Mouse (Mus musculus) small intestine, adult 2 months (tissue): ENCODE data around the gene Slc38a1. TPM values are rescaled to one million over a fixed set of nuclear protein-coding genes. Genes with fewer than 3 reads are reported as not detected.

ENCODE experiments used
- H3K27ac ChIP-seq: fragments of 200-500 bp; 2 replicates; pipeline ENCODE4 v1.5.1; 2012; ENCODE audit warnings: low read depth, low read length, control low read depth, inconsistent platforms; ENCODE audit not compliant: insufficient read depth
- H3K27me3 ChIP-seq: fragments of 200-500 bp; 2 replicates; pipeline ENCODE4 v1.6.1; 2012; ENCODE audit warnings: mild to moderate bottlenecking, moderate library complexity, low read length, inconsistent platforms; ENCODE audit not compliant: control insufficient read depth, insufficient read depth
- H3K36me3 ChIP-seq: fragments of 200-500 bp; 2 replicates; pipeline ENCODE4 v1.6.1; 2012; ENCODE audit warnings: mild to moderate bottlenecking, low read length, control low read depth, inconsistent platforms; ENCODE audit not compliant: control insufficient read depth, insufficient read depth
- H3K4me1 ChIP-seq: fragments of 200-500 bp; 2 replicates; pipeline ENCODE4 v1.6.1; 2012; ENCODE audit warnings: low read length, inconsistent platforms, mixed read lengths; ENCODE audit not compliant: control insufficient read depth, insufficient read depth, insufficient read length
- H3K4me3 ChIP-seq: fragments of 200-500 bp; 2 replicates; pipeline ENCODE4 v1.5.1; 2012; ENCODE audit warnings: low read depth, mild to moderate bottlenecking, control low read depth, inconsistent platforms, low read length, moderate library complexity
- CTCF ChIP-seq: fragments of 200-500 bp; IDR thresholded peaks from 2 replicates; pipeline ENCODE4 v1.5.1; 2012; ENCODE audit warnings: low read depth, mild to moderate bottlenecking, control low read depth, inconsistent platforms, low read length, moderate library complexity, mixed read lengths; ENCODE audit not compliant: insufficient replicate concordance, insufficient read length; ENCODE audit errors: extremely low read depth
- POLR2A ChIP-seq: fragments of 200-500 bp; IDR thresholded peaks from 2 replicates; pipeline ENCODE4 v1.6.1; 2012; ENCODE audit warnings: low read depth, mild to moderate bottlenecking, control low read depth, inconsistent platforms, low read length, moderate library complexity
- WGBS: fragments of 180-500 bp; shearing (Covaris S2); methylation state at CpG from one replicate; pipeline ENCODE4 v1.1.7; 2018; 5-methylcytosine and 5-hydroxymethylcytosine counted together
- polyA plus RNA-seq: library from polyadenylated mRNA; depleted of rRNA; stranded (reverse); fragments of >200 nt; gene quantifications from 2 replicates; pipeline ENCODE4 v1.2.3, GENCODE M21; 2012

The Slc38a1 gene
- polyA plus RNA-seq, 1 experiment, result 15.0 TPM

DNA sequence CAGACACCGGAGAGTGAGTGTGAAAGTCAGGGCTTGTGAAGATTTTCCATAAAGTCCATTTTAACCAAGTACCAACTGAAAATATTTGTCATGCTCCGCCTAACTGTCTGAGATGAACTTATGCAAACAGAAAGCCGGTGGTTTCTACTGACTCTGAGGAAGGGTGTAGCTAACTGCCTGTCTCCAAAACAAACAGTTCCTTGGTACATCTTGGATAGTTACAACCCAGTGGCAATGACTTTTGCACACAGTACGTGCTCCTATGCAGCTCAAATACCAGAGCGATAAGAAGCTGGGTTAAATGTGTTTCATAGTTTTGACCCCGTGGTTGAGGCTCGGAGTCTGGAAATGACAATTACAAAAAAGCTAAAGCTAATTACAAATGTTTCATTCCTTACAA is 34.0 kb downstream of the Slc38a1 start:
- Histone ChIP-seq H3K27me3 (no peaks in the 10 kb centered on the region), H3K4me3 (no peak overlapping the region), H3K27ac (no peak overlapping the region), H3K36me3 (peaks cover 5% of the 10 kb centered on the region), H3K4me1 (peaks cover 5% of the 10 kb centered on the region; the same call in 1 of the 2 replicates)
- 56% methylated on average over 7 of the region's 7 CpGs for WGBS
- TF ChIP-seq CTCF (no peak), POLR2A (no peak)

DNA sequence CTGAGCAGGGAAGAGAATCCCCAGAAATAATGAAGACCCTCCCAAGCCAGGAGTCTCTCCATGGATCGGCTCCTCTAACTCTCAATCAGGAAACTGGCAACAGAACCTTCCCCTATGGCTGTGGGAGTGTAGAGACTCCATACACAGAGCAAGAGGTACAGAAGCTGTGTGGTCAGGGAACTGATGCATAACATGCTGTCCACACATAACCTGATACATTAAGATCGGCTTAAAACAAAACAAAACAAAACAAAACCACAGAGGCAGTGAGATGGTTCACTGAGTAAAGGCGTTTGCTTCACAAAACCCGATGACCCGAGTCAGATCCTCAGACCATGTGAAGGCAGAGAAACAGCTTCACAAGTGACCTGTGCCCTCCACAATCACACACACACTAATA is 35.3 kb downstream of the Slc38a1 start:
- H3K36me3 ChIP-seq, result peaks cover 7% of the 10 kb centered on the region; the same call in 1 of the 2 replicates
- peaks cover 5% of the 10 kb centered on the region; the same call in 1 of the 2 replicates for H3K4me1 ChIP-seq
- 89% methylated on average over 5 of the region's 5 CpGs for WGBS
- no peak for TF ChIP-seq CTCF
- TF ChIP-seq POLR2A, result no peak
- H3K27ac ChIP-seq, result no peak overlapping the region
- H3K4me3 ChIP-seq, result no peak overlapping the region
- no peaks in the 10 kb centered on the region for H3K27me3 ChIP-seq

DNA sequence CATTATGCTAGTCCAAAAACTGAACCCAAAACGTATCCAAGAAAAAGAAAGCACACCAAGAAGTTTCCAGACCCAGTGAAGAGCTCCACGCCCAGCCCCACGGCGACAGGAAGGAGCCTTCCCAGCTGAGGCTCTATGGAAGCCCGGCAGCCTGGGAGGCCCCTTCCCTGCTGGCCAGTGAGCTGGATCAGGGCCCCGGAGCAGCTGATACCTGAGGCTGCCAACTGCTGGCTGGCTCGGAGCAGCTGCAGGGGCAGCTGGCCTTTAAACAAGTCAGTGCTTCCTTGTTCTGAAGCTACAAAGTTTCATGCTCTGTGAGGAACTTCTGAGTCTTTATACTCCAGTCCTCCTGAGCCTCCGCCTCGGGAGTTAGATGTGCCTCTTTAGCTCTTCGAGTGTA is 38.4 kb downstream of the Slc38a1 start:
- TF ChIP-seq POLR2A, result no peak
- no peak for TF ChIP-seq CTCF
- no peak overlapping the region for H3K27ac ChIP-seq
- peaks cover 12% of the 10 kb centered on the region for H3K36me3 ChIP-seq
- H3K27me3 ChIP-seq, result no peaks in the 10 kb centered on the region
- no peak overlapping the region for H3K4me3 ChIP-seq
- 25% methylated on average over 10 of the region's 10 CpGs for WGBS
- peaks cover 5% of the 10 kb centered on the region; the same call in 1 of the 2 replicates for H3K4me1 ChIP-seq

DNA sequence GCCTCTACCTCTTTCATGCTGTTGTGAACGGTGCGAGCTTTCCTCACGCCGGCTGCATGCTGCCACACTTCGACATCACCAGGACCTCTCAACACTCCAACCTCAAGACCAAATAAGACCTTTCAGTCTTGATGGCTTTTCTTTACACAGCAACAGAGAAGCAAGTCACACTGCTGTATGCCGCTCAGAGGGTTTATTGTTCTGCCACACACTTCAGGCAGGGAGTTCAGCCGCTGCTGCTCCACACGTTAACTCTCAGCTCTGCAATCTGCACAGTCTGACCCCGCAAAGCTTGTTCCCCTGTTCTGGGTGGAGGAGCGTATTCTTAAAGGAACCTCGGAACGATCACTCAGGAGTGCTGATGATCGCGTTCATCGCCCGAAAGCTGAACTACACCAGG is 40.7 kb downstream of the Slc38a1 start:
- no peak for TF ChIP-seq POLR2A
- no peak for TF ChIP-seq CTCF
- Histone ChIP-seq H3K36me3 (peaks cover 8% of the 10 kb centered on the region), H3K27me3 (no peaks in the 10 kb centered on the region), H3K4me3 (no peak overlapping the region), H3K4me1 (peaks cover 5% of the 10 kb centered on the region; the same call in 1 of the 2 replicates), H3K27ac (no peak overlapping the region)
- 94% methylated on average over 16 of the region's 16 CpGs for WGBS

DNA sequence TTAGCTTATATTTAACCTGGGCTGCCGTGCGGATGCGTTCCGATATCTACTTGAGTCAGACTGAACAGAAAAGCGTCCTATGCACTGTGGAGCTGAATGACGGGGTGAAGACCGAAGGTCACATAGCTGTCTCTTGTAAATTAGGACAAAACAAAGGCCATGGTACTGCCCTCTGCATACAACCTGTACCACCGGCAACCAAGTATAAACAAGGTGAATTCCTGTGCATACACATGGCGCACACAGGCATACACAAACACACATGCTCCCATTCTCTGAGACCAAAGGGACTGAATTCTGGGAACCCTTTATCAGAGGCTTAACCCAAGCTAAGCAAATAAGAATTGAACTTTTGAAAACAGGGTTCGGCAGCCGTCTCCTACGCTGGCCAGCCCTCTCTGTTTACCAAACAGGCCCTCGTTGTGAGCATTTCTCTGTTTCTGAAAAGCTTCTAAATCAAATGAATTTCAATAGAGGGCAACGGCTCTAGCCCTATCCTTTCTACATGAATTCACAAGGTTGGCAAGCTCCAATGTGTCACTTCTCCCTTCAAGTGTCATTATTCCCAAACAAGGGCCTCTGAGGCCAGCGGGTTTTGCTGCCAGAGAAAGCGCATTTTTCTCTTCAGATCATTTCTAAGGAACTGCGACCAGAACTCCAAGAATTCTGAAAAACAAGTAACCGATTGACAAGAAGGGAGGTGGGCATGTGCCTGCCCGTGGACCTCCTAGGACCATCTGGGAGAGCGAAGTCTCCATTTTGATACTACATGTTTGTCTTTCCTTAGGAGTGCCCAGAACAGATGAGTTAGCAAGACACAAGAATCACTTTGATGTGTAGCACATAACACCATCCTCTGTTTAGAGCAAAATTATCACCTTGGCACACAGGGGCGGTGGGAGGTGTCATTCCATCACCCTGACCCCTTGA is 42.6 kb downstream of the Slc38a1 start:
- Histone ChIP-seq H3K4me3 (no peak overlapping the region), H3K27me3 (no peaks in the 10 kb centered on the region), H3K4me1 (peaks cover 2% of the 10 kb centered on the region; the same call in 1 of the 2 replicates), H3K27ac (no peak overlapping the region), H3K36me3 (peaks cover 8% of the 10 kb centered on the region)
- TF ChIP-seq POLR2A, result no peak
- 78% methylated on average over 21 of the region's 21 CpGs for WGBS

DNA sequence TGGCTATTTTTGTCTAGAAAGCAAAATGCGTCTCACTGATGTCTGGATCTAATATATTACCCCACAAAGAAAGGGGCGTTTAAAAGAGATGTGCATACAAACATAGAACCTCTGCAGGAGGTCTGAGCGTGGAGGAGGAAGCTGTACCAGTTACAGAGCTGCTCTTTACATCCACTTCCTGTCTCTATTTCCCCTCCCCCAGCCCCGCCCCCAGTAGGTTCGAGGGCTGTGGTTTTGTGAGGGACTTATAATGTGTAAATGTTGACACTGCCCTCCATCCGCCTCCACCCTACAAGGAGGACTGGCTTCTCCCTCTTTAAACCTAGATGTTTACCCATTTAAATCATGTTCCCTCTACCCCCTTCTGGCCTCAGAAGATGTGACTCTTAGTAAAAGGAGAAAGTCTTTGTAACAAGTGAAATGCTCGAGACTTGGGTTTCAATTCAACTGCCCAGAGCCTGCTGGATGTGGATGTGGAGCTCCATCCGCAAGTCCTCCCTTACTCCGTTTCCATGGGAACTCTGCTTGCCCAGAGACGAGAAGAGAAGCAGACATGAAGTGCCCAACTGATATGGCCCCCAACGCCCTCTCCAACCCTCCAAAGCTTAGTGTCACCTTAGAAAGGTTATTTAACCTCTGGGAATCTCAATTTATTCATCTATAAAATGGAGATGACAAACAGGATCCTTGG is 43.7 kb downstream of the Slc38a1 start:
- Histone ChIP-seq H3K27me3 (no peaks in the 10 kb centered on the region), H3K27ac (peak overlapping the region; percentile 65), H3K4me1 (no peaks in the 10 kb centered on the region; the same call in 1 of the 2 replicates), H3K36me3 (peaks cover 8% of the 10 kb centered on the region), H3K4me3 (no peak overlapping the region)
- no peak for TF ChIP-seq POLR2A
- TF ChIP-seq CTCF, result no peak
- 64% methylated on average over 11 of the region's 11 CpGs for WGBS

DNA sequence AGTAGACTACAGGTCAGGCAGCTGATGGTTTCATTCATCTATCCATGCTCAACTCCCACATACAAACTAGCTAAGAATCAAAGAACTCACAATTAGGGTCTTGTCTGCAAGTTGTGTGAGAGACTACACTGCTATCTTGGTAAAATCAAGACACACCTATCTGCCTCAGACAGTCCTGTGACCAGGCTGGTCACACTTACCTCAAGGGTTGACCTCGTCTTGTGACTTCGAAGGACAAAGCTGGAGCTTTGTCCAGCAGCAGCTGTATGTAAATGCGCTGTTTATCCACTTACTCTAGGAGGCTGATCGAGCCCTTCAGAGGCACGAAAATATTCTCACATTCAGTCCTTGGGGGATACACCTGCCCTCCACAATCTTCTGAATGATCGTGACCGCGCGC is 45.6 kb downstream of the Slc38a1 start:
- Histone ChIP-seq H3K4me3 (no peak overlapping the region), H3K36me3 (peaks cover 4% of the 10 kb centered on the region), H3K4me1 (no peaks in the 10 kb centered on the region), H3K27me3 (no peaks in the 10 kb centered on the region), H3K27ac (no peak overlapping the region)
- TF ChIP-seq CTCF, result no peak
- no peak for TF ChIP-seq POLR2A
- WGBS, result 92% methylated on average over 9 of the region's 9 CpGs
